Mouse (Mus musculus) effector memory CD4-positive, alpha-beta T cell, adult 5 months (primary cell): ENCODE results near the gene Edn3. TPM values are rescaled to one million over a fixed set of nuclear protein-coding genes. Genes with fewer than 3 reads are reported as not detected.

ENCODE experiments used
- polyA plus RNA-seq: library from polyadenylated mRNA; unstranded; fragments of 100-300 nt; shearing (Covaris generic); gene quantifications from one replicate; pipeline ENCODE4 v1.2.1, GENCODE M21; 2017

Gene Edn3
- polyA plus RNA-seq = 0.11 TPM

GRCm38 (mm10) chr2:174760479-174761121 lies at the start of gene Edn3:
Gene Edn3 (plus strand): TSS chr2:174760619.

Other genes with a start within 250 kb of the Edn3 start
- gene Zfp831, start 117.1 kb upstream of the Edn3 start, polyA plus RNA-seq = 10.4 TPM
- not detected for gene Gm14444, start 249.6 kb downstream of the Edn3 start, polyA plus RNA-seq